Mouse (Mus musculus) MN1 (cell line): ENCODE results near the gene Ccdc106.

Source experiments
- DNase-seq: peaks from one replicate; pipeline ENCODE4 v3.0.0-alpha.2; 2016; ENCODE audit warnings: low spot score

Gene Ccdc106

GRCm38 (mm10) chr7:5080815-5081214 lies 60.5 kb downstream of the Ccdc106 start:
- DNase-seq = no peak

GRCm38 (mm10) chr7:5081241-5081640 lies 60.9 kb downstream of the Ccdc106 start:
- no peak for DNase-seq

- DNase-seq = no peak
These were observed 61.6 kb downstream of the Ccdc106 start for GRCm38 (mm10) chr7:5081939-5082338.

- no peak for DNase-seq
These were observed 63.2 kb downstream of the Ccdc106 start for GRCm38 (mm10) chr7:5083325-5084105.

- no peak for DNase-seq
These were observed 65.2 kb downstream of the Ccdc106 start for GRCm38 (mm10) chr7:5085512-5085911.

GRCm38 (mm10) chr7:5086921-5087440 lies 66.6 kb downstream of the Ccdc106 start:
- no peak for DNase-seq

GRCm38 (mm10) chr7:5087886-5088285 lies 67.5 kb downstream of the Ccdc106 start:
- no peak for DNase-seq

- no peak for DNase-seq
These were observed 69.5 kb downstream of the Ccdc106 start for GRCm38 (mm10) chr7:5089853-5090252.

GRCm38 (mm10) chr7:5091008-5091728 lies 70.8 kb downstream of the Ccdc106 start:
- no peak for DNase-seq

- DNase-seq = no peak
These were observed 72.0 kb downstream of the Ccdc106 start for GRCm38 (mm10) chr7:5092381-5092780.

- no peak for DNase-seq
These were observed 72.6 kb downstream of the Ccdc106 start for GRCm38 (mm10) chr7:5092831-5093510.

- no peak for DNase-seq
These were observed 78.4 kb downstream of the Ccdc106 start for GRCm38 (mm10) chr7:5098769-5099168.

- DNase-seq = no peak
These were observed 79.4 kb downstream of the Ccdc106 start for GRCm38 (mm10) chr7:5099796-5100195.

- no peak for DNase-seq
These were observed 80.8 kb downstream of the Ccdc106 start for GRCm38 (mm10) chr7:5101066-5101663.

GRCm38 (mm10) chr7:5102564-5102963 lies 82.2 kb downstream of the Ccdc106 start:
- DNase-seq = no peak

- no peak for DNase-seq
These were observed 87.9 kb downstream of the Ccdc106 start for GRCm38 (mm10) chr7:5108272-5108671.

- no peak for DNase-seq
These were observed 88.9 kb downstream of the Ccdc106 start for GRCm38 (mm10) chr7:5109301-5109700.
